Mouse (Mus musculus): ENCODE measurements around the gene Ptgis. TPM values are rescaled to one million over a fixed set of nuclear protein-coding genes. Genes with fewer than 3 reads are reported as not detected.

Gene Ptgis
- polyA plus RNA-seq, 2 experiments: 0.36 to 0.46 TPM

DNA sequence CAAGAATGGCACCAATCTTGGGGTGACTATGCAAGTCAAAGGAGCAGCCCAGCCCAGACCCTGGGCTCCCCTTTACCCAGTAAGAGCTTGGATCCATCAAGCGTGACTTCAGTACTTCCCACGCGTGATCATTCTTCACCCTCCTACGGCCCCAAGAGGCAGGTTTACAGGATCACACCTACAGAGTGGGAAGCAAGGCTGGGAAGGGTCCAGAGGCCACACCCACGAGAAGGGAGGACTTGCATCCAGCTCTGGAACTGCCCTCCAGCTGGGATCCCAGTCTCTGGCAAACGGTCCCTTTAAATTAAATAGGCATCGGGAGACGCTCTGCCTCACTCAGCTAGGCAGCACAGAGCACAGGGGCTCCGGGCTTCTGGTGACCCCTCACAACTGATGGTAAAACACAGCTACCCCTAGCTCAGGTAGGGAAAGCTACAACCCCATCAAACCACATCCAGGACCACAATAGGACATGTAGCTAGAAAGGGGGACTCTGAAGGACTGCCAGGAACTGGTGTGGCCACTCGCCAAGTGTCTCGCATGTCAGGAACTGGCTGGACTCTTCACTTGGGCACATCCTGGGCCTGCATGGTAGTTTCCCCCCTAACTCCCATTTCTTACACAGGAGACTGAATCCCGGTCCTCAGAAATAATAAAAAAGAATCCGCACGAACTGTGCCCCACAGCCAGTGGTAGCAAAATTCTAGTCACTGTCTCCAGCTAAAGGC is 58.6 kb downstream of the Ptgis start:
- no peak overlapping the region for H3K27ac ChIP-seq
- H3K27me3 ChIP-seq (ENCODE audit: control insufficient read depth, insufficient read depth, low read length): no peaks in the 10 kb centered on the region
- H3K36me3 ChIP-seq (replicated peaks; ENCODE audit: control insufficient read depth, insufficient read depth, low read depth): no peaks in the 10 kb centered on the region
- TF ChIP-seq EP300 (IDR thresholded peaks at IDR 0.05; ENCODE audit: low read depth): no peak
- TF ChIP-seq CTCF (IDR thresholded peaks at IDR 0.05; ENCODE audit: low read depth): no peak
- H3K4me2 ChIP-seq (ENCODE audit: low read depth): no peak overlapping the region
- ATAC-seq (ENCODE audit: insufficient read depth) (no peak), DNase-seq (ENCODE audit: low read depth in 3 of 3, low spot score in 3 of 3) (no peak)
- 68% methylated on average over 14 of the region's 14 CpGs for whole genome bisulfite sequencing (ENCODE audit: insufficient replicate concordance)
- no peak overlapping the region for H3K9ac ChIP-seq (replicated peaks)
- no peaks in the 10 kb centered on the region for H3K9me3 ChIP-seq (ENCODE audit: control insufficient read depth, low read length)
- no peaks in the 10 kb centered on the region for H3K4me1 ChIP-seq (replicated peaks; ENCODE audit: control insufficient read depth in 2 of 2, insufficient read depth in 2 of 2, low read length in 1 of 2)
- H3K4me3 ChIP-seq (ENCODE audit: insufficient read depth in 1 of 2, low read depth in 2 of 2, low read length in 2 of 2): no peak overlapping the region

DNA sequence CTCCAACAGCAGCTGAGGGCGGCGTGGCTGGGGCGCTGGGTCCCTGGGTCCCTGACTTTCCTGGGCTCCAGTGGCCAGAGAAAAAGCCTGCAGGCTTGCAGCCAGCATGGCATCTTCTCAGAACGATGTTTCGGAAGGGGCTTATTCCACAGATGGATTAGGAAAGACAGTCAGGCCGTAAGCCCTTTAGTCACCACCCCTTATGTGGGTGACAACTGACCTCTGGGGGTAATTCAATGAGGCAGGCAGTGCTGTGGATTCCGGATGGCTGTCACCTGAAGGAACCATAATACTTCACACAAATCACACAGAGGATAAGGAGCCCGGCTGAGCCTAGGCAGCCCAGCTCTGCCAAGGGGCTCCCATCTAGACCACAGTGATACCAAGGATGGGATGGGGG is 59.3 kb downstream of the Ptgis start:
- Histone ChIP-seq H3K9me3 (ENCODE audit: control insufficient read depth, low read length) (no peaks in the 10 kb centered on the region), H3K4me2 (ENCODE audit: low read depth) (no peak overlapping the region), H3K36me3 (replicated peaks; ENCODE audit: control insufficient read depth, insufficient read depth, low read depth) (no peaks in the 10 kb centered on the region), H3K27me3 (ENCODE audit: control insufficient read depth, insufficient read depth, low read length) (no peaks in the 10 kb centered on the region), H3K27ac (no peak overlapping the region), H3K4me3 (ENCODE audit: insufficient read depth in 1 of 2, low read depth in 2 of 2, low read length in 2 of 2) (no peak overlapping the region), H3K9ac (replicated peaks) (no peak overlapping the region), H3K4me1 (replicated peaks; ENCODE audit: control insufficient read depth in 2 of 2, insufficient read depth in 2 of 2, low read length in 1 of 2) (no peaks in the 10 kb centered on the region)
- no peak for DNase-seq (ENCODE audit: low read depth in 3 of 3, low spot score in 3 of 3)
- WGBS (ENCODE audit: insufficient replicate concordance): 64% methylated on average over 8 of the region's 8 CpGs
- TF ChIP-seq EP300 (IDR thresholded peaks at IDR 0.05; ENCODE audit: low read depth) (no peak), CTCF (IDR thresholded peaks at IDR 0.05; ENCODE audit: low read depth) (no peak)
- no peak for ATAC-seq (ENCODE audit: insufficient read depth)

DNA sequence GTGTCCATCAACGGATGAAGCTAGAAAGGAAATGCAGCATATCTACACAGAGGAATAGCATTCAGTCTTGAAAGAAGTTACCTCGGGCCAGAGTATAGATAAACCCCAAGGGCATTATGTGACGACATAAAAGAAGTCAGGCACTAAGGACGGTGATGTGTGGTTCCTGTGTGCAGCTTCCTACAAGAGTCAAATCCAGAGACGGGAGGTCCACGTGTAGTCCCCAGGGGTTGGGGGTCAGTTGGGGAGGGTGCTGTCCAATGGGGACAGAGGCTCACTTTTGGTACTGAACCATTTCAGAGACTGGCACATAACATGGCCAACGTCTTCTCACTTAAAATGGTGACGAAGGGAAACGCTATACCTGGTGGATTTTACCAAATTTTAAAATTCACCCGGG is 61.1 kb downstream of the Ptgis start:
- DNase-seq (ENCODE audit: low read depth in 3 of 3, low spot score in 3 of 3) (no peak), ATAC-seq (ENCODE audit: insufficient read depth) (no peak)
- Histone ChIP-seq H3K4me1 (replicated peaks; ENCODE audit: control insufficient read depth in 2 of 2, insufficient read depth in 2 of 2, low read length in 1 of 2) (no peaks in the 10 kb centered on the region), H3K27ac (no peak overlapping the region), H3K36me3 (replicated peaks; ENCODE audit: control insufficient read depth, insufficient read depth, low read depth) (no peaks in the 10 kb centered on the region), H3K9ac (replicated peaks) (no peak overlapping the region), H3K4me2 (ENCODE audit: low read depth) (no peak overlapping the region), H3K27me3 (ENCODE audit: control insufficient read depth, insufficient read depth, low read length) (no peaks in the 10 kb centered on the region), H3K4me3 (ENCODE audit: insufficient read depth in 1 of 2, low read depth in 2 of 2, low read length in 2 of 2) (no peak overlapping the region), H3K9me3 (ENCODE audit: control insufficient read depth, low read length) (no peaks in the 10 kb centered on the region)
- 62% methylated on average over 10 of the region's 10 CpGs for WGBS (ENCODE audit: insufficient replicate concordance)
- no peak for TF ChIP-seq CTCF (IDR thresholded peaks at IDR 0.05; ENCODE audit: low read depth)
- no peak for TF ChIP-seq EP300 (IDR thresholded peaks at IDR 0.05; ENCODE audit: low read depth)

DNA sequence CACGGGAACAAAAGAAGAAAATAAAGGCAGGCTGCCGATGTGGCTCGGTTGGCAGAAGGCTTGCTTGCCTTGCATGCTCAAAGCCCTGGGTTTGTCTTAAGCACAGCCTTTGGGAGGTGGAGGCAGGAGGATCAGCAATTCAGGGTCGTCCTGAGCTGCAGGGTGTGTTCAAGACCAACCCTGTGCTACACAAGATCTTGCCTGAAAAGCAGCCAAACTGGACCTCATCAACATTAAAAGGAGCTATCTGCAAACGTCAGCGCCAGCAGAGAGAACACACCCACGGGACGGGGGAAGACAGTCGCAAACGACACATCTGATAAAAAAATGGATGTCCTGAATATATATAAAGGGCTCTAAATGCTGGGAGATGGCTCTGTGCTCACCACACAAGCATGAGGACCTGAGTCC is 63.2 kb downstream of the Ptgis start:
- H3K4me3 ChIP-seq (ENCODE audit: insufficient read depth in 1 of 2, low read depth in 2 of 2, low read length in 2 of 2): no peak overlapping the region
- ATAC-seq (ENCODE audit: insufficient read depth): no peak
- no peak for TF ChIP-seq CTCF (IDR thresholded peaks at IDR 0.05; ENCODE audit: low read depth)
- no peaks in the 10 kb centered on the region for H3K27me3 ChIP-seq (ENCODE audit: control insufficient read depth, insufficient read depth, low read length)
- H3K27ac ChIP-seq: no peak overlapping the region
- no peak overlapping the region for H3K9ac ChIP-seq (replicated peaks)
- no peaks in the 10 kb centered on the region for H3K9me3 ChIP-seq (ENCODE audit: control insufficient read depth, low read length)
- 45% methylated on average over 10 of the region's 10 CpGs for WGBS (ENCODE audit: insufficient replicate concordance)
- no peak for DNase-seq (ENCODE audit: low read depth in 3 of 3, low spot score in 3 of 3)
- no peaks in the 10 kb centered on the region for H3K36me3 ChIP-seq (replicated peaks; ENCODE audit: control insufficient read depth, insufficient read depth, low read depth)
- no peak overlapping the region for H3K4me2 ChIP-seq (ENCODE audit: low read depth)
- no peaks in the 10 kb centered on the region for H3K4me1 ChIP-seq (replicated peaks; ENCODE audit: control insufficient read depth in 2 of 2, insufficient read depth in 2 of 2, low read length in 1 of 2)

DNA sequence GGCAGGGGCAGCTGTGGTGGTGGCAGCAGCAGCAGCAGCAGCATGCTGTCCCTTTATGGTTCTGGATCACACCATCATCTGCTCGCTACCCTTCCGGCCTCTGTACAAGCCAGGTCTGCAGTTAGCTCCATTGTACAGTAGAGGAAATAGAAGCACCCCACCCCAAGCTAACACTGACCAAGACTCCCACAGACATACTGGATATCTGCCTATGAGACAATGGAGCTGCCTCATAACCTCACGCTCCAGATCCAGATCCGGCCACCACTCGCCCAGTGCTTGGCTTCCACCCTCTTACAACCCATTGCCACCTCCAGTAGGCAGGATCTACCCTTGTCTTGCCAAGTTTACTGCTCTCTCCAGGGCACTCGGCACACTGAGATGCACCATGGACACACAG is 65.1 kb downstream of the Ptgis start:
- 65% methylated on average over 6 of the region's 6 CpGs for WGBS (ENCODE audit: insufficient replicate concordance)
- DNase-seq (ENCODE audit: low read depth in 3 of 3, low spot score in 3 of 3) (no peak), ATAC-seq (ENCODE audit: insufficient read depth) (no peak)
- H3K9ac ChIP-seq (replicated peaks): no peak overlapping the region
- H3K4me1 ChIP-seq (replicated peaks; ENCODE audit: control insufficient read depth in 2 of 2, insufficient read depth in 2 of 2, low read length in 1 of 2): no peaks in the 10 kb centered on the region
- no peaks in the 10 kb centered on the region for H3K9me3 ChIP-seq (ENCODE audit: control insufficient read depth, low read length)
- no peak overlapping the region for H3K4me3 ChIP-seq (ENCODE audit: insufficient read depth in 1 of 2, low read depth in 2 of 2, low read length in 2 of 2)
- H3K36me3 ChIP-seq (replicated peaks; ENCODE audit: control insufficient read depth, insufficient read depth, low read depth): no peaks in the 10 kb centered on the region
- H3K4me2 ChIP-seq (ENCODE audit: low read depth): no peak overlapping the region
- TF ChIP-seq EP300 (IDR thresholded peaks at IDR 0.05; ENCODE audit: low read depth) (no peak), CTCF (IDR thresholded peaks at IDR 0.05; ENCODE audit: low read depth) (no peak)
- H3K27ac ChIP-seq: no peak overlapping the region
- H3K27me3 ChIP-seq (ENCODE audit: control insufficient read depth, insufficient read depth, low read length): no peaks in the 10 kb centered on the region
